Mouse (Mus musculus): Measurements from ENCODE around the gene Egfl8.

The Egfl8 gene

DNA sequence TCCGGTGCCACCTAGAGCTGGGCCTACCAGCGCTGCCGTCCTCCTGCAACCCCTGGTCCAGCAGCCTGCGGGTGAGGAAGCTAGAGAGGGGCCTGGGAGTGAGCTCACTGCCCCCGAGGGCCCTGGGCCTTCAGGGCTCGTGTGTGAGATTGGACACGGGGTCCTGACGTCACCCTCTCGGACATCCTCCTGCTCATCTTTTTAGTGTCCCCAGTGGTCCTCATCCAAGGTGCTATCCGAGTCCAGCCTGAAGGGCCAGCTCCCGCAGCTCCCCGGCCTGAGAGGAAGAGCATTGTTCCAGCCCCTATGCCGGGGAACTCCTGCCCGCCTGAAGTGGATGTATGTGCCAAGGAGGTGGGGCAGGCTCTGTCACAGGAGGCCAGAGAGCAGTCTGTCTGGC lies 35.0 kb upstream of the Egfl8 start:
- in situ Hi-C loops (cut with MboI; ENCODE audit: low pct_unique_long_range_greater_than_20kb in 1 of 2, low sequenced_read_pairs in 2 of 2, unreplicated experiment in 1 of 2) = no loop called here

DNA sequence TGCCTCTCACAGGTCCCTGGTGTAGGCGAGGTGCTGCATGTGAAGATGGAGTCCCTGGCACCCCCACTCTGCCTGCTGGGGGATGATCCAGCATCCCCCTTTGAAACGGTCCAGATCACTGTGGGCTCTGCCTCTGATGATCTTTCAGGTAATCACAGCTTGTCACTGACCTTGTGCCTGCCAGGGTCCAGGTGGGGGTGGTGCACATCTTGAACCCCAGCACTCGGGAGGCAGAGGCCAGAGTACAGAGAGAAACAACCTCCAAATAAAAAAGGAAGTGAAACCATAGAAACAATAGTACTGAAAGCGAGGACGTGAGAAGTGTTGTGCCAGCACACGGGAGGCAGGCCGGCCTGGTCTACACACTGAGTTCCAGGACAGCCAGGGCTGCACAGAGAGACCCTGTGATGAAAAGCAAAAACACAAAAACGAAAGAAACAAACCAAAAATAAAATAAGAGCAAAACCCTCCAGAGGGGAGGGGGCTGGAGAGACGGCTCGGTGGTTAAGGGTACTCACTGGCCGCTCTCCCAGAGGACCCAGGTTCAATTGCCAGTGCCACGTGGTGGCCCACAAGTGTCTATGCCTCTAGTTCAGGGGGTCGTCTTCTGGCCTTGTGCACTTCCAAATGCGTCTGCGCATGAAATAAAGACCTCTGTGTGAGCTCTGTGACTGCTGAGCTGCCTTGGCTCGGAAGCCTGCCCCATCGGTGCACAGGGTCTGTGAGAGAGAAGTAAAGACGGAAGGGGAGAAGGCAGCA lies 33.5 kb upstream of the Egfl8 start:
- in situ Hi-C loops (cut with MboI; ENCODE audit: low pct_unique_long_range_greater_than_20kb in 1 of 2, low sequenced_read_pairs in 2 of 2, unreplicated experiment in 1 of 2) = loop anchor here in 1 of 2 experiments (10.0 kb wide), 1 partner anchor 296 kb away; no protein-coding TSS in a partner anchor

DNA sequence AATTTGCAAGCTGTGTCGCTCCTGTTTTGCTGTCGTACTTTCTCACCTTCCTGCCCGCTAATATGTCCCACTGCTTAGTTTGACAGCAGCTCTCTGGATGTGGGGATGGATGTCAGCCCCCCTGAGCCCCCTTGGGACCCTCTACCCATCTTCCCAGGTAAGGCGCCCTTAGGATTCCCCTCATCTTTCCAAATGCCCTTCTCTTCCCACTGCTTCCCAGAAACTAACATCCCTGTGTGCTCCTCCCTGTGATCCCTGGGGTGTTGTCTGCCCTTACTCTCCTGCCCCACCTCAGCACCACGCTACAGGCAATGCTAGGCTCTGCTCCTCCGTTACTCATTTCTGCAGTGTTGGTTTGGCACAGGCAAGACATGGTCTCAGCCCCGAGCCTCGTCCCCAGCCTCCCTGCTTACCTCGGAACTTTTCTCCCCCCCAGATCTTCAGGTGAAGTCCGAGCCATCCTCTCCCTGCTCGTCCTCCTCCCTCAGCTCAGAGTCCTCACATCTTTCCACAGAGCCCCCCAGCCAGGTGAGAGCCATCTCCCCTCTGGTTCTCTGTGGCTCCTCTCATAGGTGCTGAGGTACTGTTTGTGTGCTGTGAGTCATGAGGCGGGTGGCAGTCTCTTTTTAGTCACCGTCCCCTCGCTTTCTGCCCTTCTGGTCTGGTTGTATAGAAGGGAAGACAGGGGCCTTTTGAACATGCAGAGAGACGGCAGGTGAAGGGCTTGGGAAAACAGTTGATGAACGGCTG lies 32.5 kb upstream of the Egfl8 start:
- in situ Hi-C loops (cut with MboI; ENCODE audit: low pct_unique_long_range_greater_than_20kb in 1 of 2, low sequenced_read_pairs in 2 of 2, unreplicated experiment in 1 of 2) = loop anchor here in 1 of 2 experiments (10.0 kb wide), 1 partner anchor 296 kb away; no protein-coding TSS in a partner anchor

DNA sequence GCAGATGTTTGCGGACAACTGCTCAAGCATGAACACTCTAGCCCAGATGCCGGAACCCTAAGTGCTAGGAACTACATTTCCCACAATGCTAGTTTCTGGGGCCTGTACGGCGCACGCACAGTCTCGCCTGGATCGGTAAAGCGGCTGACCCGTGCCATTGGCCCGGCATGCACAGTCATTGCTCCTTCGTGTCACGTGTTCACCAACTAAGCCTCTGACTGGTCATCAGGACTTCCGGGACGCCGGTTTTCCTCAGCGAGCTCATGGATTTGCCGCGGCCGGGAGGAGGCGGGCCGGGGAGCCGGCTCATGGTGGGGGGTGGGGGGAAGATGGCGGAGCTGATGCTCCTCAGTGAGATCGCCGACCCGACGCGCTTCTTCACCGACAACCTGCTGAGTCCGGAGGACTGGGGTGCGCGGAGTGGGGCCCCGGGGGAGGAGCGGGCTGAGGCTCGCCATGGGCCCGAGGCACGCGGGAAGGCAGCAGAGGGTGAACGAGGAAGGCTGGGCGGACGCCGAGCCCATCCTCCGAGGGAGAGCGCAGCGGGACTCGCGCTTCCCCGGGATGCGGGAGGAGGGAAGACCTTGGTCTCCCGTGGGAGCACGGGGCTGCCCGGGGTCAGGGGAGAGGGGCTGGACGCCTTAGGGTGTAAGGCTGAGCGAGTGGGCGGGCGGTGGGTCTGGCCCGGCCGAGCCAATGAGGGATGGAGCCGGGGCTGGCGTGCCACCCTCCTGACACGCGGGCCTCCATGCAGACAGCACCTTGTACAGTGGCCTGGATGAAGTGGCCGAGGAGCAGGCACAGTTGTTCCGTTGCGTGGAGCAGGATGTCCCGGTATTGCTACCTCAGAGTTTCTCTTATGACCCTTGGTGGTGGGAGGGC lies 31.4 kb upstream of the Egfl8 start, which contains the start of gene Atf6b:
Atf6b (plus strand) TSS at position 241 of the 882 bp plus-strand sequence.
- in situ Hi-C loops (cut with MboI; ENCODE audit: low pct_unique_long_range_greater_than_20kb in 1 of 2, low sequenced_read_pairs in 2 of 2, unreplicated experiment in 1 of 2) = loop anchor here in 1 of 2 experiments (10.0 kb wide), 1 partner anchor 298 kb away; no protein-coding TSS in a partner anchor

DNA sequence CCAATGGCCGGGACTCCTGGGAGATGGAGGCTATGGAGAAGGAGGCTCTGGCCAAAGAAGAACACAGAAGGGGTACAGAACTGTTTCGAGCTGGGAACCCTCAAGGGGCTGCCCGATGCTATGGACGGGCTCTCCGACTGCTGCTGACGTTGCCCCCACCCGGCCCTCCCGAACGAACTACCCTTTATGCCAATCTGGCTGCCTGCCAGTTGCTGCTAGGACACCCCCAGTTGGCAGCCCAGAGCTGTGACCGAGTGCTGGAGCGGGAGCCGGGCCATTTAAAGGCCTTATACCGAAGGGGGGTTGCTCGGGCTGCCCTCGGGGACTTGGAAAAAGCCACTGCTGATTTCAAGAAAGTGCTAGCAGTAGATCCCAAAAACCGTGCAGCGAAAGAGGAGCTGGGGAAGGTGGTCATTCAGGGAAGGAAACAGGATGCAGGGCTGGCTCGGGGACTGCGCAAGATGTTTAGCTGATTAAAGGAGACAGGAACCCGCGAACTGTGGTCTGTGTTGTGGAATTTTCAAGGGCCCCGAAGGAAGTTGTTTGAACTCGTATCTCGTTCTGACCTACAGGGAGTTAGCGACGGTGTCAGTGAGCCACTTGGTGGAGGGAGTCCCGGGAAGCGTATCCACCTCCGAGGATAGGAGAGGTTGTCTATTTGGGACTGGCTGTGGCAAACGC lies 30.2 kb upstream of the Egfl8 start:
- in situ Hi-C loops (cut with MboI; ENCODE audit: low pct_unique_long_range_greater_than_20kb in 1 of 2, low sequenced_read_pairs in 2 of 2, unreplicated experiment in 1 of 2) = loop anchor here in 1 of 2 experiments (10.0 kb wide), 1 partner anchor 299 kb away; no protein-coding TSS in a partner anchor

DNA sequence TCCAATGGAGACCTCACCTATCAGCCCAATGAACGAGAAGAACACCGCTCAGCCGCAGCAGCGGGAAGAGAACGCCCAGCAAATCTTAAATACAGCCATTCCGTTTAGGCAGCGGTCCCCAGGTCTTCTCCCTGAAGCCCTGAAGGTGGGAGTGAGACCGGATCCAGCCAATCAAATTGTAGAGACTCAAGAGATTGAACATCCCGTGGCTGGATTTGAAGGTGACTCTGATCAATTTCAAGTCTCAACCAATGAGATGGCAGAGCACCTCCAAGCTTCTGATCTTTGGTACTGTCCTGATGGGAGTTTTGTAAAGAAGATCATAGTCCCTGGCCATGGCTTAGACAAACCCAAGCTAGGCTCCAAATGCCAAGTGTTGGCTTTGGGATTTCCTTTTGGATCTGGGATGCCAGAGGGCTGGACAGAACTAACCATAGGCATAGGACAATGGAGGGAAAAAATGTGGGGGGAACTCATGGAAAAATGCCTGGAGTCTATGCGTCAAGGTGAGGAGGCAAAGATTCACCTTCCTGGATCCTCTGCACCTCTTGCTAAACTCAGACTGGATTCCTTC lies 29.6 kb upstream of the Egfl8 start:
- in situ Hi-C loops (cut with MboI; ENCODE audit: low pct_unique_long_range_greater_than_20kb in 1 of 2, low sequenced_read_pairs in 2 of 2, unreplicated experiment in 1 of 2) = loop anchor here in 1 of 2 experiments (10.0 kb wide), 1 partner anchor 299 kb away; no protein-coding TSS in a partner anchor

DNA sequence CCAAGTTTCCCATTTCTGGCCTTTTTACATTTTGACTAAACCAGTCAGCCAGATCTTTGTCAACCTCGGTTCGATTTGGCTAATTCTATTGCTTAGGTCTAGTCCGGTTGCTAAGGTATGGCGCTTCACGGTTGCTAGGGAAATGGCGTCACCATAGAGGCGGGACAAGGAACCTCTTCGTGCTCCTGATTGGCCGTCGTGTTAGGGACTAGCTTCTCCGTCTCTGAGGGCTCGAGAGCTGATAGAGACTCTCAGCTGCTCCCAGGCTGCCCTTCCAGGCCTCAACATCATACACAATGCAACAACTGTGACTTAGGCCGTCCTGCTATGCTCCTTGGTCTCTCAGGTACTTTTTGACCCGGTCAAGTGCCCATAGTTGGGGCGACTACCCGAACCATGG lies 28.8 kb upstream of the Egfl8 start, which contains the start of gene Fkbpl:
Fkbpl (plus strand) TSS at position 157 of the 400 bp plus-strand sequence.
- in situ Hi-C loops (cut with MboI; ENCODE audit: low pct_unique_long_range_greater_than_20kb in 1 of 2, low sequenced_read_pairs in 2 of 2, unreplicated experiment in 1 of 2) = loop anchor here in 1 of 2 experiments (10.0 kb wide), 1 partner anchor 300 kb away; no protein-coding TSS in a partner anchor

DNA sequence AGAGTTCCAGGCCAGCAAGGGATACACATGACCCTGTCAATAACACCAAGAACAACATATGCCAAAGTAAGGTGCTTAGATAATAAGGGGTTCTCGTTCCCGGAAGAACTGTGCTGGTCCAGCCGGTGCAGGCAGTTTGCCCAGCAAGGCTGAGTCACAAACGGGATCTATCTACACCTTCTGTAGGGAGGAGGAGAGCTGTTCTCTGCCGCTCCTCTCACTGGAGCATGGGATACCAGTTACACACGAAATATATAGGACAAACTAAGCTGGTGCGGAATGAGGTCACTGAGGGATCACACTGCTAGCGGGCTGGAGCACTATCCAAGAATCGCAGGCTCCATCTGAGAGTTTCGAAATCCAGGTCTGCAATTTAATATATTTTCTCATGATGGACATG lies 28.2 kb upstream of the Egfl8 start:
- in situ Hi-C loops (cut with MboI; ENCODE audit: low pct_unique_long_range_greater_than_20kb in 1 of 2, low sequenced_read_pairs in 2 of 2, unreplicated experiment in 1 of 2) = loop anchor here in 1 of 2 experiments (10.0 kb wide), 1 partner anchor 301 kb away; no protein-coding TSS in a partner anchor

DNA sequence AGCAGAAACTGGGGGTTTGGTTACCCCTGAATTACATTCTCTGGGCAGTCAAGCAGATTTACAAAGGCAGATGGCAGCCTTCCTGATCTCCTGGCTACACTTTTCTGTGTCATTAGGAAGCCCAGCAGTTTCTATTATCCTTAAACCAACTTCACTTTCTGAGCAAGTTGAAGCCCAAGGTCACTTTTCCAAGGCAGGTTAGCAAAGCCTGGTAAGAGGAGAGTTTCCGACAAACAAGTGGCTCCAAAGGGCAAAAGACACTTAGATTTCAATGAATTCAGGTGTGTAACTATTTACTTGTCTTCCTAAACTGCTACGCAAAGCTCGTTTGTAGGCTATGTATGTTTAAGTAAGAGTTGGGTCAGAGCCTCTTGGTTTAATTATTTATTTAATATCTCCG lies 27.6 kb upstream of the Egfl8 start:
- in situ Hi-C loops (cut with MboI; ENCODE audit: low pct_unique_long_range_greater_than_20kb in 1 of 2, low sequenced_read_pairs in 2 of 2, unreplicated experiment in 1 of 2) = loop anchor here in 1 of 2 experiments (10.0 kb wide), 1 partner anchor 301 kb away; no protein-coding TSS in a partner anchor

DNA sequence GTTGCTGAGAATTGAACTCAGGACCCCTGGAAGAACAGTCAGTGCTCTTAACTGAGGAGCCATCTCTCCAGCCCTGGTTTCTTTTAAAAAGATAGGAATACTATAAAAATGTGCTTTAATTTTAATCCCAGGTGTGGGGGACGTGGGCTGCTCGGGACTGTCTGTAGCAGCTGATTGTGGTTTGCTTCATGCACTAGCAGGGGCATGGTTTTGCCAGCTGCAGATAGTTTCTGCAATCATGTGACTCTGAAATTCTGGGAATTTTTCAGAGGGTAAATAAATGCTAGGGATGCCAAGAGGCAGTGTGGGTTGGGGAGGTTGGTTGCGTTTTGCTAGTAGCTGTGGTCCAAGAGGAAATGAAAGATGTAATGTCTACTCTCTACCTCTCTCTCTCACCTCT lies 26.2 kb upstream of the Egfl8 start:
- in situ Hi-C loops (cut with MboI; ENCODE audit: low pct_unique_long_range_greater_than_20kb in 1 of 2, low sequenced_read_pairs in 2 of 2, unreplicated experiment in 1 of 2) = loop anchor here in 1 of 2 experiments (10.0 kb wide), 1 partner anchor 303 kb away; no protein-coding TSS in a partner anchor

DNA sequence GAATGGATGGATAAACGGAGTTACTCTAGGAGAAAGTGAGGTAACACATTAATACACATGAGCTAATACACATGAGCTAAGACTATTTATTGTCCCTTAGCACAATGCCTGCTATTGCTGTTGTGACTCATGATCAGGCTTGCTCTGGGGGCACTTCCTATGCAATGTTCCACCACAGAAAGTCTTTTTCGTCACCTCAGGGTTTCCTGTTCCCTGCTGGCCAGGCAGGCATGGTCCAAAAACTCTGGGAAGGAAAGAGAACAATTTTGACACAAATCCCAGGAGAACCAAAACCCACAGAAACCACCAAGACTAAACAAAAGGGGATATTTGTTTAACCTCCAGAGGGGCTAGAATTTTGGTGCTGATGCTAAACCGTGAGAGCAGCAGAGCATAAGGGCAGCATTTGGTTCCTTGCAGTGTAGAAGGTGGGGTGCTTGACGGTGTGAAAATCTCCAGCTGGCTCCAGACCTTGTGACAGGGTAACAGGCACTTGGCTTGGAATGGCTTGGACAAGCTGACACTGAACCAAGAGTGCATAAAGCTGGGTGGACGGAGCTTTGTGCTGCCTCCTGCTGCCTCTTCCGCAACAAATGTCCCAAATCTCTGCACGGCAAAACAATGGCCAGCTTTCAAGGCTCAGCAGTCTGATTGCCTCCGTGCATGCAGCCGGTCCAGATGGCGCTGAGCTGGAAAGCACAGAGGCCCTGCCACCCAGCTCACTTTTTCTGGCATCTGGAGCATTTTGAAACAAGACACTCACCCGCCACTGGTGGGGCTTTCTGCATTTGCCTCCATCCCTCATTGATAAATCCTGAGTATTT lies 25.2 kb upstream of the Egfl8 start:
- in situ Hi-C loops (cut with MboI; ENCODE audit: low pct_unique_long_range_greater_than_20kb in 1 of 2, low sequenced_read_pairs in 2 of 2, unreplicated experiment in 1 of 2) = loop anchor here in 1 of 2 experiments (10.0 kb wide), 1 partner anchor 304 kb away; no protein-coding TSS in a partner anchor

DNA sequence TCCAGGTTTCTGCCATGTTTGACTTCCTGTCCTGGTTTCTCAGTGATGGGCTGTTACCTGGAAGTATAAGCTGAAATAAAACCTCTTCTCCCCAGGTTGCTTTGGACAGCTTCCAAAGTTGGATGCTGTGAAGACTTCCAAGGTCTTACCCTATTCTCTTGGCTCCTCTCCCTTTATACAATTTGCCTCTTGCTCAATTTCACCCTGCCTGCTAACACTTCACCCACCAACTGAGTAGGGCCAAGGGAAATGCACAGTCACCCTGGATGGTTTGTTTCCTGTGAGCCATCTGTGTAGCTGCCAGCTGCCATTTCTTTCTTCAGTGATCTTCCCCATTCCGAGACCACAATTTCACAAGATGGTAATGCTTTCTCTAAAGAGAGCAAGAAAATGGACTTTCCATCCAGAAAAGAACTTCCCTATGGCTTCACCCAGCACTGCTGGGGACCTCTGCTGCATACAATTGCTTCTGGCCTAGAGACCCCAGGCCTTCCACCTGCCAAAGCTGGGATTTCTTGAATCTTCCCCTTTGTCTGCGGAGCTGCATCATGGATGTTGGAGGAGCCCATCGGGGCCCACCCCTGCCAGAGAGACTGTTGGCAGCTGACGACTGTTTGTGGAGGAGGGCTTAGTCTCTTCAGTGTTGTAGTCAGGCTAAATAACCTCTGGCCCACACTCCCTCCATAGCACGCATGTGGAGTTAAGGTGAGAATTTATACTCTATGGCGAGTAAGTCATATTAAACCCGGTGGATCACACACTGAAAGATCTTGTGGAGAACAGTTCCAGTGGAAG lies 23.9 kb upstream of the Egfl8 start:
- in situ Hi-C loops (cut with MboI; ENCODE audit: low pct_unique_long_range_greater_than_20kb in 1 of 2, low sequenced_read_pairs in 2 of 2, unreplicated experiment in 1 of 2) = loop anchor here in 1 of 2 experiments (10.0 kb wide), 1 partner anchor 305 kb away; no protein-coding TSS in a partner anchor

DNA sequence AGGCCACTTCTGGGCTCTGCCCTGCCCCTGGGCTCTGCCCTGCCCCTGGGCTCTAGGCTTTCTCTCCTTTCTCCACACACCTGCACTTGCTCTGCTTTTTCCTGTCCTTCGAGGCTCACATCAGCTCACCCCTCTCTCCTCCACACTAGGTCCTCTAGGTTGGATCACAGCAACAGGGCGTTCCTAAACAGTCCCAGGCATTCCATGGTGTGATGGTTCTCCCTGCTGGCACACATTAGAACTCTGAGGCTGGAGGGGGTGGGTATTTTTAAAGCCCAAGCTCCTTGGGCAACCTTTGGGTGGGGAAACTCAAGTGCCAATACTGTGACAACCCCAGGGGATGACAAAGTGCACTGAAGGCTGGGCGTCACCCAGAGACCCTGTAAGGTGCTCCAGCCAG lies 21.7 kb upstream of the Egfl8 start:
- in situ Hi-C loops (cut with MboI; ENCODE audit: low pct_unique_long_range_greater_than_20kb in 1 of 2, low sequenced_read_pairs in 2 of 2, unreplicated experiment in 1 of 2) = no loop called here

DNA sequence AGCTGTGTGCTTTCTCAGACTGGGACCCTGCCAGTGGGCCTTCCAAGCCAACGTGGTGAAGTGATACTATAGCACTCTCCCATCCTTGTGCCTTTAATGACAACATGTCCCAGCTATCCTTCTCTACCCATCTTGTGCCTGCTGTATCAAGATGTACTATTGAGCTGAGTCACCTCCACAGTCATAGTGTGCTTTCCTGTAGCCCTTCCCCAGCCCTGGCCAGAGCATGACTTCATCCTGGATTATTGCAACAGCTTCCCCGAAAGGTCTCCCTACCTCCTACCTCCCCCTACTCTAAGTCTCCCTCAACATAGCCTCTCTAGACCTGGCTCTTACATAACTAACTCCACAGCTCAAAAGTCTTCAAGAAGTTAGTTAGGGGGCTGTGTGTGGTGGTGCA lies 19.9 kb upstream of the Egfl8 start:
- in situ Hi-C loops (cut with MboI; ENCODE audit: low pct_unique_long_range_greater_than_20kb in 1 of 2, low sequenced_read_pairs in 2 of 2, unreplicated experiment in 1 of 2) = no loop called here

DNA sequence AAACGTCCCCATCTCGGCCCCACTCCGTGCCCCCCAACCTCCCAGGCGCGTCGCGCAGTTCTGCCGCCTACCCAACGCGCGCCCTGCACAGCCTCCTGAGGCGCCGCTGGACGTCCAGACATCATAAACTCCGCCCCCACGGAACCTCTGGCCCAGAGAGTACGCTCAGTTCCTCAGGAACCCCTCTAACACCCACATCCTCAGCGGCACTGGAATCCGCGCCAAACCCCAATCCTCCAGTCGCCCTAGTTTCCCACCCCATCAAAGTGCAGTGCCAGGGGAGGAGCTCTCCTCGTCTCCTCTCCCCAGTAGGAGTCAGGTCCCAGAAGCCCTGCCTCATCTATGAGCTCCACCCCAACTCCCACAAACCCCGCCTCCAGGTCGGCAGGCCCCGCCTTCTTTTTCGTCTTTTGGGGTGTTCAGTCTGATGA lies 16.5 kb upstream of the Egfl8 start:
- in situ Hi-C loops (cut with MboI; ENCODE audit: low pct_unique_long_range_greater_than_20kb in 1 of 2, low sequenced_read_pairs in 2 of 2, unreplicated experiment in 1 of 2) = no loop called here

DNA sequence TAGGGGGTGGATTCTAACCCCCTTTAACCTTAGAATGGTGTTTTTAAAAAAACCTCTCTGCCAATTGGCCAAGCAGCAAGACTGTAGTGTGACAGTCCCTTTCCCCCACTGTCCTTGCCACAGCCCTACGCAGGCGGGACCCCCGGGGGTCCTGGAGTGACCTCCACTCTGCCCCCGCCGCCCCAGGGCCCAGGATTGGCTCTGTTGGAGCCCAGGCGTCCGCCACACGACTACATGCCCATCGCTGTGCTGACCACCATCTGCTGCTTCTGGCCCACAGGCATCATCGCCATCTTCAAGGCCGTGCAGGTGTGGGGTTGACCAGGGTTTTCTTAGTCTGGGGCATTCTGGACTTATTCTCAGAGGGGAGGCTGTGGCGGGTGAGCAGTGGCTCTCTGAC lies 15.9 kb upstream of the Egfl8 start:
- in situ Hi-C loops (cut with MboI; ENCODE audit: low pct_unique_long_range_greater_than_20kb in 1 of 2, low sequenced_read_pairs in 2 of 2, unreplicated experiment in 1 of 2) = no loop called here

Data from mouse embryonic stem cell (cell line).